Mouse (Mus musculus) kidney, postnatal 10 days (tissue): Measurements from ENCODE around the gene Kctd12.

Source experiments
- DNase-seq: peaks from one replicate; pipeline ENCODE4 v3.0.0; 2021; ENCODE audit warnings: mixed read lengths

The Kctd12 gene

GRCm38 (mm10) chr14:102982627-102983540 lies at the start of gene Kctd12:
Gene Kctd12, minus strand, starts transcription at chr14:102982637.
- DNase-seq: peak; percentile 94

- no peak for DNase-seq
Measured at GRCm38 (mm10) chr14:103029203-103029602, 46.8 kb upstream of the Kctd12 start.

GRCm38 (mm10) chr14:103020046-103020445 lies 37.6 kb upstream of the Kctd12 start:
- DNase-seq: peak; percentile 64

- DNase-seq: no peak
Measured at GRCm38 (mm10) chr14:103017009-103017408, 34.6 kb upstream of the Kctd12 start.

GRCm38 (mm10) chr14:103012563-103013150 lies 30.2 kb upstream of the Kctd12 start:
- DNase-seq: peak; percentile 78

- peak; percentile 54 for DNase-seq
Measured at GRCm38 (mm10) chr14:103011782-103012181, 29.3 kb upstream of the Kctd12 start.

GRCm38 (mm10) chr14:103007737-103008136 lies 25.3 kb upstream of the Kctd12 start:
- no peak for DNase-seq

GRCm38 (mm10) chr14:102994662-102995561 lies 12.5 kb upstream of the Kctd12 start:
- DNase-seq: peak; percentile 88

GRCm38 (mm10) chr14:102990765-102991164 lies 8.3 kb upstream of the Kctd12 start:
- no peak for DNase-seq

GRCm38 (mm10) chr14:102989866-102990265 lies 7.4 kb upstream of the Kctd12 start:
- peak; percentile 29 for DNase-seq

- DNase-seq: no peak
Measured at GRCm38 (mm10) chr14:102989254-102989653, 6.8 kb upstream of the Kctd12 start.

GRCm38 (mm10) chr14:102987626-102988025 lies 5.2 kb upstream of the Kctd12 start:
- no peak for DNase-seq

GRCm38 (mm10) chr14:102983686-102984085 lies 1.2 kb upstream of the Kctd12 start:
- no peak for DNase-seq

GRCm38 (mm10) chr14:102982016-102982626 lies 316 bp downstream of the Kctd12 start:
- DNase-seq: peak; percentile 76

- peak; percentile 81 for DNase-seq
Measured at GRCm38 (mm10) chr14:102981441-102982015, 909 bp downstream of the Kctd12 start.

GRCm38 (mm10) chr14:102980986-102981385 lies 1.5 kb downstream of the Kctd12 start:
- DNase-seq: no peak

- peak; percentile 64 for DNase-seq
Measured at GRCm38 (mm10) chr14:102980481-102980880, 2.0 kb downstream of the Kctd12 start.

GRCm38 (mm10) chr14:102979831-102980230 lies 2.6 kb downstream of the Kctd12 start:
- peak; percentile 11 for DNase-seq

GRCm38 (mm10) chr14:102975865-102976264 lies 6.6 kb downstream of the Kctd12 start:
- peak; percentile 42 for DNase-seq

- DNase-seq: no peak
Measured at GRCm38 (mm10) chr14:102968824-102969223, 13.6 kb downstream of the Kctd12 start.

- no peak for DNase-seq
Measured at GRCm38 (mm10) chr14:102966241-102966640, 16.2 kb downstream of the Kctd12 start.

- DNase-seq: no peak
Measured at GRCm38 (mm10) chr14:102965841-102966240, 16.6 kb downstream of the Kctd12 start.
